Mouse (Mus musculus) heart, embryonic 12.5 days (tissue): ENCODE results near the gene Rp9. TPM values are rescaled to one million over a fixed set of nuclear protein-coding genes. Genes with fewer than 3 reads are reported as not detected.

ENCODE experiments used
- ATAC-seq: fragments of 200-750 bp; cut with Nextera tagmentation; 2 replicates; pipeline ENCODE4 v1.8.0; 2017; ENCODE audit warnings: moderate TSS enrichment, moderate library complexity; ENCODE audit not compliant: insufficient number of reproducible peaks, low FRiP score
- H3K27ac ChIP-seq: fragments of 300-500 bp; sonication (generic); 2 replicates; pipeline ENCODE4 v1.5.1; 2016; ENCODE audit warnings: mild to moderate bottlenecking, moderate library complexity; ENCODE audit not compliant: poor library complexity, severe bottlenecking
- H3K27me3 ChIP-seq: fragments of 300-500 bp; sonication (generic); replicated peaks from 2 replicates; pipeline ENCODE4 v1.6.1; 2016; ENCODE audit warnings: mild to moderate bottlenecking, moderate library complexity
- H3K36me3 ChIP-seq: fragments of 300-500 bp; sonication (generic); 2 replicates; pipeline ENCODE4 v1.6.1; 2016; ENCODE audit warnings: mild to moderate bottlenecking, moderate library complexity
- H3K4me1 ChIP-seq: fragments of 300-500 bp; sonication (generic); replicated peaks from 2 replicates; pipeline ENCODE4 v1.6.1; 2016; ENCODE audit warnings: mild to moderate bottlenecking
- H3K4me2 ChIP-seq: fragments of 300-500 bp; sonication (generic); 2 replicates; pipeline ENCODE4 v1.6.1; 2016; ENCODE audit warnings: mild to moderate bottlenecking, moderate library complexity
- H3K4me3 ChIP-seq: fragments of 300-500 bp; sonication (generic); 2 replicates; pipeline ENCODE4 v1.5.1; 2016; ENCODE audit warnings: mild to moderate bottlenecking
- H3K9ac ChIP-seq: fragments of 300-500 bp; sonication (generic); 2 replicates; pipeline ENCODE4 v1.6.1; 2016; ENCODE audit warnings: mild to moderate bottlenecking, moderate library complexity
- H3K9me3 ChIP-seq: fragments of 300-500 bp; sonication (generic); replicated peaks from 2 replicates; pipeline ENCODE4 v1.6.1; 2016; ENCODE audit warnings: mild to moderate bottlenecking, moderate library complexity
- WGBS: fragments of 180-500 bp; shearing (Covaris S2); methylation state at CpG from one replicate; pipeline ENCODE4 v1.1.7; 2016; 5-methylcytosine and 5-hydroxymethylcytosine counted together
- polyA plus RNA-seq: library from polyadenylated mRNA; unstranded; fragments of >200 nt; fragmentation: Nextera tagmentation; extraction: Ambion mirVana; gene quantifications from 2 replicates; pipeline ENCODE4 v1.2.1, GENCODE M21; 2016

Rp9 gene
- polyA plus RNA-seq, 1 experiment from 2014 or later = 48.1 TPM

- Histone ChIP-seq H3K27me3 (no peaks in the 10 kb centered on the region), H3K4me3 (no peak overlapping the region), H3K36me3 (peaks cover 84% of the 10 kb centered on the region), H3K27ac (no peak overlapping the region), H3K9me3 (no peaks in the 10 kb centered on the region), H3K9ac (no peak overlapping the region), H3K4me1 (peaks cover 6% of the 10 kb centered on the region; the same call in 1 of the 2 replicates), H3K4me2 (no peak overlapping the region)
- no peak for ATAC-seq
- 83% methylated on average over 2 of the region's 2 CpGs for WGBS
These were observed 103.3 kb downstream of the Rp9 start for GRCm38 (mm10) chr9:22366221-22366620.

Other genes starting within 250 kb of the Rp9 start
- 19.1 and 20.0 TPM in 2 replicates for gene Zfp809, start 244.0 kb downstream of the Rp9 start, polyA plus RNA-seq
- 4.1 and 4.8 TPM in 2 replicates for gene Zfp599, start 209.8 kb downstream of the Rp9 start, polyA plus RNA-seq
- 14.4 and 15.9 TPM in 2 replicates for gene Zfp810, start 162.1 kb downstream of the Rp9 start, polyA plus RNA-seq
- 62.3 and 65.6 TPM in 2 replicates for gene Anln, start 80.6 kb downstream of the Rp9 start, polyA plus RNA-seq
- gene 9530077C05Rik, start 58.2 kb downstream of the Rp9 start, polyA plus RNA-seq = 2.0 and 2.5 TPM in 2 replicates
- not detected in 2 replicates for gene Gm17545, start 15.5 kb downstream of the Rp9 start, polyA plus RNA-seq
- 7.8 and 8.0 TPM in 2 replicates for gene Bbs9, start 6.0 kb upstream of the Rp9 start, polyA plus RNA-seq